Mouse (Mus musculus): Measurements from ENCODE around the gene Arpc1a. TPM values are rescaled to one million over a fixed set of nuclear protein-coding genes. Genes with fewer than 3 reads are reported as not detected.

Gene Arpc1a
- total RNA-seq, 2 experiments from 2014 or later, result 192 to 199 TPM

DNA sequence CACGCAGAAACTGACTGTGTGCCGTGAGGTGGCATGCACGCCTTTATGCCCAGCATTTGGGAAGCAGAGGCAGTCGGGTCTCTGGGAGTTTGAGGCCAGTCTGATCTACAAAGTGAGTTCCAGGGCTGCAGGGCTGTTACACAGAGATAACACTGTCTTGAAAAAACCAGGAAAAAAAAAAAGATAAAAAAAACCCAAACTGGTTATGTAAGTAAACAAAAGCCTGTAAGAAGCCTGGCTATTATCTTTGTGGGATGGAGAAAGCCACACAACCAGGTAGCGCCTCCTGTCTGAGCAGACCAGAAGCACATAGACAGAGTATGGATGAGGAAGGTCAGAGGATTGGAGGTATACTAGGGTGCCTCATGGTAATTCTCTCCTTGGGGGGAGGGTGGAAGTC is 69.1 kb downstream of the Arpc1a start:
- no peak for TF ChIP-seq CTCF (IDR thresholded peaks at IDR 0.05)
- DNase-seq (ENCODE audit: extremely low spot score in 1 of 2, low spot score in 2 of 2), result no peak
- Histone ChIP-seq H3K4me3 (no peak overlapping the region), H3K27ac (no peak overlapping the region)
- intact Hi-C loops (cut with DNase I), result no loop called here

Other genes starting within 250 kb of the Arpc1a start
- gene Smurf1, start 118.0 kb upstream of the Arpc1a start, total RNA-seq (2021), result 10 to 100 TPM; 35.2 to 40.7 TPM
- not detected for gene Gm4871, start 51.1 kb upstream of the Arpc1a start, total RNA-seq (2021)
- not detected for gene 1700018F24Rik, start 40.8 kb upstream of the Arpc1a start, total RNA-seq (2021)
- gene Kpna7, start 200 bp downstream of the Arpc1a start, total RNA-seq (2021), result not detected
- gene Arpc1b, start 30.4 kb downstream of the Arpc1a start, total RNA-seq (2021), result 10 to 100 TPM; 19.0 to 23.5 TPM
- gene Pdap1, start 56.4 kb downstream of the Arpc1a start, total RNA-seq (2021), result 10 to 100 TPM; 92.5 to 96.0 TPM
- 10 to 100 TPM; 69.4 to 69.6 TPM for gene Bud31, start 56.5 kb downstream of the Arpc1a start, total RNA-seq (2021)
- gene Ptcd1, start 83.3 kb downstream of the Arpc1a start, total RNA-seq (2021), result 10 to 100 TPM; 19.4 to 21.9 TPM
- gene Cpsf4, start 83.4 kb downstream of the Arpc1a start, total RNA-seq (2021), result 10 to 100 TPM; 25.6 to 26.0 TPM
- gene Atp5j2, start 108.2 kb downstream of the Arpc1a start, total RNA-seq (2021), result 100 to 1,000 TPM; 217 to 220 TPM
- 10 to 100 TPM; 13.4 to 14.1 TPM for gene Zkscan14, start 118.0 kb downstream of the Arpc1a start, total RNA-seq (2021)
- gene Zkscan5, start 120.7 kb downstream of the Arpc1a start, total RNA-seq (2021), result 10 to 100 TPM; 10.8 to 11.0 TPM
- gene Zfp655, start 147.9 kb downstream of the Arpc1a start, total RNA-seq (2021), result 10 to 100 TPM; 33.1 to 34.2 TPM
- gene Zscan25, start 196.7 kb downstream of the Arpc1a start, total RNA-seq (2021), result 10 to 100 TPM; 18.9 to 22.3 TPM